Mouse (Mus musculus): Measurements from ENCODE around the gene Pop5. TPM values are rescaled to one million over a fixed set of nuclear protein-coding genes. Genes with fewer than 3 reads are reported as not detected.

Gene Pop5
- total and polyA plus RNA-seq, 2 experiments from 2014 or later: 41.5 to 101 TPM

GRCm38 (mm10) chr5:115203735-115204561, 31.7 kb upstream of the Pop5 start:
- ATAC-seq (ENCODE audit: low FRiP score) (no peak), DNase-seq (ENCODE audit: low spot score) (peak; percentile 58)
- no peak for TF ChIP-seq CTCF (IDR thresholded peaks at IDR 0.05)
- Histone ChIP-seq H3K36me3 (ENCODE audit: insufficient read depth, low read length) (no peaks in the 10 kb centered on the region), H3K27ac (ENCODE audit: low read depth, low read length) (no peak overlapping the region), H3K4me2 (ENCODE audit: low read depth, low read length, poor library complexity, severe bottlenecking) (peak overlapping the region; percentile 59), H3K4me3 (ENCODE audit: low read depth, low read length) (peak overlapping the region; percentile 25; the same call in 1 of the 2 replicates), H3K9me3 (ENCODE audit: low read length) (no peaks in the 10 kb centered on the region), H3K27me3 (ENCODE audit: insufficient read depth, low read length) (no peaks in the 10 kb centered on the region), H3K4me1 (ENCODE audit: insufficient read depth, low read length) (no peaks in the 10 kb centered on the region), H3K9ac (replicated peaks; ENCODE audit: low read length, poor library complexity, severe bottlenecking) (0 out of 2 replicates have a peak overlapping the region, but pooled peaks have one; percentile 33)
- WGBS: 18% methylated on average over 23 of the region's 23 CpGs

GRCm38 (mm10) chr5:115204562-115205311, 30.9 kb upstream of the Pop5 start:
- WGBS: 2% methylated on average over 31 of the region's 31 CpGs
- DNase-seq (ENCODE audit: low spot score) (peak; percentile 75), ATAC-seq (ENCODE audit: low FRiP score) (no peak)
- Histone ChIP-seq H3K9ac (replicated peaks; ENCODE audit: low read length, poor library complexity, severe bottlenecking) (0 out of 2 replicates have a peak overlapping the region, but pooled peaks have one; percentile 33), H3K27me3 (ENCODE audit: insufficient read depth, low read length) (no peaks in the 10 kb centered on the region), H3K4me1 (ENCODE audit: insufficient read depth, low read length) (no peaks in the 10 kb centered on the region), H3K4me2 (ENCODE audit: low read depth, low read length, poor library complexity, severe bottlenecking) (peak overlapping the region; percentile 59), H3K4me3 (ENCODE audit: low read depth, low read length) (peak overlapping the region; percentile 25; the same call in 1 of the 2 replicates), H3K27ac (ENCODE audit: low read depth, low read length) (no peak overlapping the region), H3K9me3 (ENCODE audit: low read length) (no peaks in the 10 kb centered on the region), H3K36me3 (ENCODE audit: insufficient read depth, low read length) (no peaks in the 10 kb centered on the region)
- 0 out of 2 replicates have a peak, but pooled peaks have one; percentile 6 for TF ChIP-seq CTCF (IDR thresholded peaks at IDR 0.05)

GRCm38 (mm10) chr5:115207244-115207643, 28.4 kb upstream of the Pop5 start:
- ATAC-seq (ENCODE audit: low FRiP score) (no peak), DNase-seq (ENCODE audit: low spot score) (no peak)
- H3K4me1 ChIP-seq (ENCODE audit: insufficient read depth, low read length): no peaks in the 10 kb centered on the region
- no peaks in the 10 kb centered on the region for H3K27me3 ChIP-seq (ENCODE audit: insufficient read depth, low read length)
- no peak overlapping the region for H3K4me2 ChIP-seq (ENCODE audit: low read depth, low read length, poor library complexity, severe bottlenecking)
- no peak overlapping the region for H3K4me3 ChIP-seq (ENCODE audit: low read depth, low read length)
- 64% methylated on average over 5 of the region's 5 CpGs for WGBS
- H3K27ac ChIP-seq (ENCODE audit: low read depth, low read length): no peak overlapping the region
- no peaks in the 10 kb centered on the region for H3K9me3 ChIP-seq (ENCODE audit: low read length)
- no peaks in the 10 kb centered on the region for H3K36me3 ChIP-seq (ENCODE audit: insufficient read depth, low read length)
- no peak overlapping the region for H3K9ac ChIP-seq (replicated peaks; ENCODE audit: low read length, poor library complexity, severe bottlenecking)
- TF ChIP-seq CTCF (IDR thresholded peaks at IDR 0.05): peak; percentile 58

GRCm38 (mm10) chr5:115207892-115208291, 27.7 kb upstream of the Pop5 start:
- no peak for TF ChIP-seq CTCF (IDR thresholded peaks at IDR 0.05)
- H3K9me3 ChIP-seq (ENCODE audit: low read length): no peaks in the 10 kb centered on the region
- WGBS: 7% methylated on average over 11 of the region's 16 CpGs
- no peak overlapping the region for H3K4me3 ChIP-seq (ENCODE audit: low read depth, low read length)
- H3K4me2 ChIP-seq (ENCODE audit: low read depth, low read length, poor library complexity, severe bottlenecking): no peak overlapping the region
- no peaks in the 10 kb centered on the region for H3K27me3 ChIP-seq (ENCODE audit: insufficient read depth, low read length)
- DNase-seq (ENCODE audit: low spot score) (no peak), ATAC-seq (ENCODE audit: low FRiP score) (no peak)
- no peaks in the 10 kb centered on the region for H3K4me1 ChIP-seq (ENCODE audit: insufficient read depth, low read length)
- H3K9ac ChIP-seq (replicated peaks; ENCODE audit: low read length, poor library complexity, severe bottlenecking): no peak overlapping the region
- no peaks in the 10 kb centered on the region for H3K36me3 ChIP-seq (ENCODE audit: insufficient read depth, low read length)
- H3K27ac ChIP-seq (ENCODE audit: low read depth, low read length): no peak overlapping the region

GRCm38 (mm10) chr5:115208601-115209000, 27.0 kb upstream of the Pop5 start:
- Histone ChIP-seq H3K9ac (replicated peaks; ENCODE audit: low read length, poor library complexity, severe bottlenecking) (no peak overlapping the region), H3K4me2 (ENCODE audit: low read depth, low read length, poor library complexity, severe bottlenecking) (no peak overlapping the region), H3K4me1 (ENCODE audit: insufficient read depth, low read length) (no peaks in the 10 kb centered on the region), H3K27ac (ENCODE audit: low read depth, low read length) (no peak overlapping the region), H3K36me3 (ENCODE audit: insufficient read depth, low read length) (no peaks in the 10 kb centered on the region), H3K9me3 (ENCODE audit: low read length) (no peaks in the 10 kb centered on the region), H3K27me3 (ENCODE audit: insufficient read depth, low read length) (no peaks in the 10 kb centered on the region), H3K4me3 (ENCODE audit: low read depth, low read length) (no peak overlapping the region)
- no peak for DNase-seq (ENCODE audit: low spot score)
- 60% methylated on average over 5 of the region's 5 CpGs for WGBS
- no peak for TF ChIP-seq CTCF (IDR thresholded peaks at IDR 0.05)
- ATAC-seq (ENCODE audit: low FRiP score): no peak

GRCm38 (mm10) chr5:115210380-115210779, 25.3 kb upstream of the Pop5 start:
- Histone ChIP-seq H3K9me3 (ENCODE audit: low read length) (no peaks in the 10 kb centered on the region), H3K4me1 (ENCODE audit: insufficient read depth, low read length) (no peaks in the 10 kb centered on the region), H3K4me2 (ENCODE audit: low read depth, low read length, poor library complexity, severe bottlenecking) (no peak overlapping the region), H3K9ac (replicated peaks; ENCODE audit: low read length, poor library complexity, severe bottlenecking) (no peak overlapping the region), H3K27ac (ENCODE audit: low read depth, low read length) (no peak overlapping the region), H3K36me3 (ENCODE audit: insufficient read depth, low read length) (no peaks in the 10 kb centered on the region), H3K27me3 (ENCODE audit: insufficient read depth, low read length) (no peaks in the 10 kb centered on the region), H3K4me3 (ENCODE audit: low read depth, low read length) (no peak overlapping the region)
- ATAC-seq (ENCODE audit: low FRiP score): no peak
- DNase-seq (ENCODE audit: low spot score): no peak
- 15% methylated on average over 1 of the region's 1 CpGs for WGBS
- peak; percentile 62 for TF ChIP-seq CTCF (IDR thresholded peaks at IDR 0.05)
